Mouse (Mus musculus) ES-CJ7 (cell line): Measurements from ENCODE around the gene Ptov1.
A peak's percentile ranks its signal among the peaks of the same experiment; 100 is the strongest.

Experiments used
- DNase-seq: peaks from one replicate; pipeline ENCODE4 v3.0.0; 2011; ENCODE audit warnings: low read depth, low spot score

The Ptov1 gene

DNA sequence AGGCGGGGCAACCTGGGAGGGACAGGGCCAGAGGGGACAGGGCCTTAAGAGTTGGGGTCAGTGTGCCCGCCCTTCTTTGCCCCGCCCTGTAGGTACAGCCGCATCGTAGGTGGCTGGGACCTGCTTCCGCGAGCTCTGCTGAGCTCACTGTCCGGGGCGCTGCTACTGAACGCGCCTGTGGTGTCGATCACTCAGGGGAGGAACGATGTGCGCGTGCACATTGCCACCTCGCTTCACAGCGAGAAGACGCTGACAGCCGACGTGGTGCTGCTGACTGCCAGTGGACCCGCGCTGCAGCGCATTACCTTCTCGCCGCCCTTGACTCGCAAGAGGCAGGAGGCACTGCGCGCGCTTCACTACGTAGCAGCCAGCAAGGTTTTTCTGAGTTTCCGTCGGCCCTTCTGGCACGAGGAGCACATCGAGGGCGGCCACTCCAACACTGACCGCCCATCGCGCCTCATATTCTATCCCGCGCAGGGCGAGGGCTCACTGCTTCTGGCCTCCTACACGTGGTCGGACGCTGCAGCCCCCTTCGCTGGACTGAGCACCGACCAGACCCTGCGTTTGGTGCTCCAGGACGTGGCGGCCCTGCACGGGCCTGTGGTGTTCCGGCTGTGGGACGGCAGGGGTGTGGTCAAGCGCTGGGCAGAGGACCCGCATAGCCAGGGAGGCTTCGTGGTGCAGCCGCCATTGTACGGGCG is 29.9 kb downstream of the Ptov1 start:
- peak; percentile 24 for DNase-seq

DNA sequence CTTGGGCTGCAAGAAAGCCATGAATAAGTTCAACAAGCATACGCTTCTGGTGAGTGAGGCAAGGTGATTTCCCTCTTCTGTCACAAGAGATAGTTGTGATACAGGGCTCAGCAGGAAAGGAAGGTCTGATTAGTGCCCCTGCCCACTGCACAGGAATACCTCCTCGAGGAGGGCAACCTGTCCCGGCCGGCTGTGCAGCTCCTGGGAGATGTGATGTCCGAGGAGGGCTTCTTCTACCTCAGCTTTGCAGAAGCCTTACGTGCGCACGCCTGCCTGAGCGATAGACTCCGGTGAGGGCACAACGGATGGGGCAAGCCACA is 30.5 kb downstream of the Ptov1 start:
- DNase-seq: no peak

DNA sequence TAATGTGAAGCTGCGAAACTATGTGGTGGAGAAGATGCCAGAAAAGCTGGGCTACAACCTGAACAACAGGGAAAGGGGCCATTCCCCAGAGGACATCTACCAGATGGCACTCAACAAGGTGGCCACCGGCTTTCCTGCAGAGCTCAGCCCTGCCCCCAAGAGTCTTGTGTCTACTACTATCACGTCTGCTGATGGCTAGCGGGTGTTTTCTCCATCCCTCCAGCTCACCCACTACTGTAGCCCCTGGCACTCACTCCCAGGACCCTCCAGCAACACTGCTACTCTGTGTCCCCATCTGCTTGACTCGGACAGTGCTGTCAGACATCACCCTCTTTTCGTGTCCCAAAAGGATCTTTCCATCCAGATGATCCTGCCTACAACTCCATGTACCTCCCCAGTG is 31.5 kb downstream of the Ptov1 start:
- DNase-seq: no peak

DNA sequence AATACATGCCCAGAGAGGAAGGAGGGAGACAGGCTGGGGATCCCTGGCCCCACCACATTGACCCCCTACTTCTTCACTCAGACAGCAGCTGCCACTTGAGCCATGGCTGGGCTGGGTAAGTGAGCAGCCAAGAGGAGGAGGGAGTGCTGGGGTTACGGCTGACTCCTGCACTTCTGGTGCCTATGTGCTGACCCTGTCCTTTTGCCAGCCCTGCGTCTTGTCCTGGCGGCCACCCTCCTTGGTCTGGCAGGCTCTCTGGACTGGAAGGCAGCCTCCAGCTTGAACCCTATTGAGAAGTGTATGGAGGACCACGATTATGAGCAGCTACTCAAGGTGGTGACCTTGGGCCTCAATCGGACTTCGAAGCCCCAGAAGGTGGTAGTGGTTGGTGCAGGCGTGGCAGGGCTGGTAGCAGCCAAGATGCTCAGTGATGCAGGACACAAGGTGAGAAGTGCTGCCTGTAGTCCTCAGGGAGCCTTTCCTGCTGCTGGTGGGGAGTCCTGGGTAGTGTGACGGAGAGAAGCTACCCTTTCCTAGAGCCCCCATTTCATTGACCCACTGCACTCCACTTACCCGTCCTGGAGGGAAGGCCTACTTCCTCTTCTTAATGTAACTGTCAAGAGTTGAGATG is 33.0 kb downstream of the Ptov1 start:
- DNase-seq: no peak

DNA sequence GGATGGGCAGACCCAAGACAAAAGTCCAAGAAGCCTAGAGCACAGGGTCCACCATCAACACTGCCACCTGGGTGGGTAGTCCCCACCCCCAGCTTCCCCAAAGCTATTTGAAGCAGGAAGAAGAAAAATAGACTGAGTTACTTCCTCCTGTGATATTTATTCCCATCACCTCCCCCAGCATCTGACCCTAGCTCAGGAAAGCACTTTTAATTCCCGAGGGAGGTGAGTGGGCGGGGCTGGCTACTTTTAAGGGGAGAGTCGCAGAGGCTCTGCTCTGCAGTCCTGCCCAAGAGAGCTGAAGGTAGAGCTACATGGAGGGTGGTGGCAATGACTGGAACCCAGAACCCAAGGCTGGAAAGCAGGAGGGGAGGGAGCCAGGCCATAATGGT is 33.6 kb downstream of the Ptov1 start:
- no peak for DNase-seq

DNA sequence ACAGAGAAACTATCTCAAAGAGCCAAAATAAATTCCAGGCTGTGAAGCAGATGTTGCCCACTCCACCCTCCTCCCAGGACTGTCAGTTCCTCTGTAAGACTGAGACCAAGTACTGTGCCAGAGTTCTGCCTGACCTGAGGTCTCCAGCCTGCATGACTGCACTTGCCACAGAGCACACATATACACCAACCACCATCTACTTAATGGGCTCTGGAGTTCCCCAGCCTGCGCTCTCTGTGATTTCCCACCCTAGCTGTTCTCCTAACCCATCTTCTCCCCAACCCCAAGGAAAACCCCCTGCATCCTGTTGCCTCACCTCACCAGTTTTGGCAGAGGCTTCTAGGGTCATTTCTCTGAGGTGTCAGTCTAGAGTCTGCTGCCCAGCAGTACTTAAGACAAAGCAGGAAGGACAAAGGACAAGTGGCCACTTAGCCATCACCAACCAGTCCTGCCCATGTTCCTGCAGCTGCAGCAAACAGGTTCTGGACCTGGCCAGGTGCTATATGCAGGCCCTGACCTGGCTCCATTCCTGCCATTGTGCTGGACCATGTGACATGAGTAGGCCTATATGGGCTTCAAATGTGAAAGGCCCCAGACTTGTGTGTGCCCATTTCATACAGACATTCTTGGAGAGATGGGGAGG is 34.1 kb downstream of the Ptov1 start:
- DNase-seq: no peak

GRCm38 (mm10) chr7:44832763-44833162 is 36.8 kb downstream of the Ptov1 start:
- DNase-seq: no peak

DNA sequence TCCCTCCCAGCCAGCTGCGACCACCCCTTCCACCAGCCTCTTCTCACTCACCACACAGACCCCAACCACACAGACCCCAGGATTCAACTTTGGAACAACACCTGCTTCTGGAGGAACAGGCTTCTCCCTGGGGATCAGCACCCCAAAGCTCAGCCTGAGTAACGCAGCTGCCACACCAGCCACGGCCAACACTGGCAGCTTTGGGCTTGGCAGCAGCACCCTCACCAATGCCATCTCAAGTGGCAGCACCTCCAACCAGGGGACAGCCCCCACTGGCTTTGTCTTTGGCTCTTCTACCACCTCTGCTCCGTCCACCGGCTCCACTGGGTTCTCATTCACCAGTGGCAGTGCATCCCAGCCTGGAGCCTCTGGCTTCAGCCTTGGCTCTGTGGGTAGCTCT is 40.9 kb downstream of the Ptov1 start:
- DNase-seq: no peak

GRCm38 (mm10) chr7:44826771-44827170 is 42.8 kb downstream of the Ptov1 start:
- no peak for DNase-seq

- peak; percentile 76 for DNase-seq
Measured at GRCm38 (mm10) chr7:44824872-44825271, 44.7 kb downstream of the Ptov1 start.

- DNase-seq: no peak
Measured at GRCm38 (mm10) chr7:44823409-44823808, 46.2 kb downstream of the Ptov1 start.

- DNase-seq: peak; percentile 44
Measured at GRCm38 (mm10) chr7:44821666-44822448, 47.7 kb downstream of the Ptov1 start.

DNA sequence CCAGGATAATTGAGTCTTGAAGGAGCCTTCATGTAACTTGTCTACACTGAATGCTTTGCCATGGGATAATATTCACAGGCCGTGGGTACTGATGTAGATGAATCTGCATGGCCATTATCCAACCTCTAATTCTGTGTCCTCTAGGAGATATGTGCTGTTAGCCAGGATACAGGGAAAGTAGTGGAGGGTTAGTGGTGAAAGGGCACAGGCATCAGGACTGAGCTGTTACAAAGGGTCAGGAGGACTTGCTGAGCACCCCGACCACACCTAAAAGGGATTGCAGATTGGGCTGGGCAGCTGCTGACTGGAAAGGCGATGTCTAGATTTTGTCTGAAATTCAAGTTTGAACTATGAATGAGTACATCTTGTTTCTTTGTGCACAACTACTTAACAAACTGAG is 49.1 kb downstream of the Ptov1 start:
- DNase-seq: no peak

DNA sequence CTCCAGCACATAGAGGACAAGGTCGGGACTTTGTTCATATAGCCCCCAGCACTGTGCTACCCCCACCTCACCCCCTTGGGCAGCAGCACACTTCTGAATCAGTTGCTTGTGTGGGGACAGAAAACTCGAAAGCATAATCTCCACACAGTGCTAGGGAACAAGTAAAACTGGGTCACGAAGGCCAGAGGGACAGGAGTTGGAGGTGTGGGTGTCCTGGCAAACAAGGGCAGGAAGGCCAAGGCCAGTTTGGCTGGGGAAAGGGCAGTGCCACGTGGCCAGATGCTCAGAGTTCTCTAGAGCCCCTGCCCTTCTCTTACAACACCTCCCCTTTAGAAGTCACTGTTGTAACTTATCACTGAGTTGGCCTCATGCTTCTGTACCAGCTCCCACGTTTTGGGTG is 49.7 kb downstream of the Ptov1 start:
- DNase-seq: no peak

- no peak for DNase-seq
Measured at GRCm38 (mm10) chr7:44819391-44819790, 50.2 kb downstream of the Ptov1 start.

- peak; percentile 44 for DNase-seq
Measured at GRCm38 (mm10) chr7:44818751-44819235, 50.8 kb downstream of the Ptov1 start.

DNA sequence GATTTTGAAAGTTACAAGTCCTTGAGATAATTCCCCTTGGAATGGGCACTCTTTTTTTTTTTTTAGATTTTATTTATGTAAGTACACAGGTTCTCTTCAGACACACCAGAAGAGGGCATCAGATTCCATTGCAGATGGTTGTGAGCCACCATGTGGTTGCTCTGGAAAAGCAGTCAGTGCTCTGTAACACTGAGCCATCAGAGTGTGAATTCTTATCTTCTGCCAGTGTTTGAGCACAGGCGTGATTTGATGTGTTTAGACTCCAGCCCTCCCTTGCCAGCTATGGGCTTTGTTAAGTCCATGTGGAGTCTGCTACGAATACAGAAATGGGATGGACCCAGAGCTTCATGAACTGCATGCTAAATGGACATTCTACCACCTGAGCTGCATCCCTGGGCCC is 51.4 kb downstream of the Ptov1 start:
- DNase-seq: no peak

GRCm38 (mm10) chr7:44817441-44817840 is 52.1 kb downstream of the Ptov1 start:
- no peak for DNase-seq

DNA sequence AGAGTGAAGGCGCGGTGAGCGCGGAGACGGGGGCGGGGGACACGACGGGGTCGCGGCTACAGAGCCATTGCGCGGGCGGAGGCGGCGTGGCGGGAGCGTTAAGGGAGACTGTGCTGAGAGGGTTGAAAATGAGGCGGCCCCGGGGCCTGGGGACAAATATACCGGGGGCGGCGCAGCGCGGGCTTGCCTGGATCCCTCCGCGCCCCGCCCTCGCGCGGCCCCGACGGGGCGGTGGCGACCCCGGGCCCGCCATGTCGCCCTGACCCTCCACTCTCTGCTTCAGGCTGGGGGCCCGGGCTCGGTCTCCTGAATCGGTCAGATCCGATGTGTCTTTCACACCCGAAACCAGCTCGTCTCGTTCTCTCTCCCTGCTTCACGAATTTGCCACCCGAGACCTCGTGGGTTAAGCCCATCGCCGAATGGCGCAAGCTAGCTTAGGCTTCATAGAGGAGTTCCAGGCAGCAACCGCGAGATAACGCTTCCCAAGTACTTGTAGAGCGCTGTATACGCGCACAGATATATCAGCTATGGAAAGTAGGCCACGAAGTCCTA is 53.0 kb downstream of the Ptov1 start, which contains the start of gene Atf5:
Gene Atf5, minus strand, starts transcription at position 189 of the 552 bp plus-strand sequence.
- peak; percentile 41 for DNase-seq

- DNase-seq: peak; percentile 100
Measured at GRCm38 (mm10) chr7:44815721-44816469, 53.7 kb downstream of the Ptov1 start, which contains the start of the genes Nup62 and Il4i1. Gene Nup62 (plus strand): TSS chr7:44816088. Gene Il4i1 (plus strand): TSS chr7:44816387.
